Mouse (Mus musculus): ENCODE data around the gene Tmem258. TPM values are rescaled to one million over a fixed set of nuclear protein-coding genes. Genes with fewer than 3 reads are reported as not detected.

Tmem258 gene
- polyA plus RNA-seq, 1 experiment: 146 TPM

DNA sequence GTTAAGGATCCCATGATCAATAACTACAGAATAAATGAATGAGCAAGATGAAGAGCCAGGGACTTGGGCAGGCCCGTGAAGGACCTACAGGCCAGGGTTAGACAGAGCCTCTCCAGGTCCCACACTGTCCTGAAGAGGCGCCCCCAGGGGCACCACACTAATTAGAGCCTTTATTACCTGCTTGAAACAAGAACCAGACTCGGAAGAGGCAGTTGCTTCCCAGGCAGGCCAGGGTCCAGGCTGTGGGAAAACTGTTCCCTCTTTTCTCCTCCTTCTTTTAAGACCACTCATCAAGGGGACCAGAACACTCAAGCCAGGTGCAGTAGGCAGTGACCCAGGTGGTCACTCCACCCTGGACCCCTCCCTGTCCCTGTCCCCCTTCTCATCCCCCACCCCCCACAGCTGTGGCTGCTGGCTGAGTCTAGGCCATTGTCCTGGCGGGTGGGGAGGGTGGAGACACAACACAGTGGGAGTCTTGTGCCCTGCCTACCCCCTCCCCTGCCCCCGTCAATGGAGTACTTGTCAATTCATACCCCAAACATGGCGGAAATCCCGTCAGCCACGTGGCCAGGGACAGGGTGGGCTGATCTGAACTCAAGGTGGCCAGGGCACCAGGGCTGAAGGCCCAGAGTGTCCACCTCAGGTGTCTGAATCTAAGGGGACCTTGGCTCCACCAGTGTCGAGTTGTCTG, 28.7 kb downstream of the Tmem258 start:
- Histone ChIP-seq H3K4me1 (ENCODE audit: control insufficient read depth, insufficient read depth, low read length) (no peaks in the 10 kb centered on the region), H3K27ac (ENCODE audit: insufficient read depth, low read depth, low read length) (no peak overlapping the region), H3K4me3 (ENCODE audit: insufficient read depth, low read length) (no peak overlapping the region)
- TF ChIP-seq CTCF (IDR thresholded peaks at IDR 0.05; ENCODE audit: low read depth, low read length) (no peak), POLR2A (IDR thresholded peaks at IDR 0.05; ENCODE audit: borderline replicate concordance, low read depth, low read length) (no peak)

- Histone ChIP-seq H3K4me3 (ENCODE audit: insufficient read depth, low read length) (no peak overlapping the region), H3K27ac (ENCODE audit: insufficient read depth, low read depth, low read length) (no peak overlapping the region), H3K4me1 (ENCODE audit: control insufficient read depth, insufficient read depth, low read length) (0 out of 2 replicates have a peak, but pooled peaks cover 3% of the 10 kb centered on the region)
- no peak for TF ChIP-seq CTCF (IDR thresholded peaks at IDR 0.05; ENCODE audit: low read depth, low read length)
- TF ChIP-seq POLR2A (IDR thresholded peaks at IDR 0.05; ENCODE audit: borderline replicate concordance, low read depth, low read length): no peak
Observed at GRCm38 (mm10) chr19:10235784-10236565, 32.2 kb downstream of the Tmem258 start.

GRCm38 (mm10) chr19:10238477-10238876, 34.7 kb downstream of the Tmem258 start:
- no peak overlapping the region for H3K4me3 ChIP-seq (ENCODE audit: insufficient read depth, low read length)
- no peak overlapping the region for H3K27ac ChIP-seq (ENCODE audit: insufficient read depth, low read depth, low read length)
- 0 out of 2 replicates have a peak, but pooled peaks cover 3% of the 10 kb centered on the region for H3K4me1 ChIP-seq (ENCODE audit: control insufficient read depth, insufficient read depth, low read length)
- TF ChIP-seq POLR2A (IDR thresholded peaks at IDR 0.05; ENCODE audit: borderline replicate concordance, low read depth, low read length): no peak

DNA sequence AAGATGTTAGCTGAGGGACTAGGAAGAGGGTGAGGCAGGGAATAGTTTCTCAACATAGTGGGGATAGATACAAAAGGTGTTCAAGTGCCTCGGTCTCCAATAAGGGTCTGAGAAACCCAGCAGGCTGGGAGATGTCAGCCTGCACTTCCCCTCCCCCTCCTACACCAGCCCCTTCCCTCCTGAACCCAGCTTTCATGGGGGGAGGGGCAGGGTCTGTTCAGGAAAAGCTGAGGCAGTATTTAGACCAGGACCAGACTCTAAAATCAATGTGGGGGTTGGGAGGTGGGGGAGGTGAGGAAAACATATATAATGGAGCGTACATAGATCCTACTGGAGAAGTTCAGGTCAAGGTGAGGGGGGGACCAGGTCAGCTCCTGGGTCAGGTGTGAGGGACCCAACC, 35.6 kb downstream of the Tmem258 start:
- Histone ChIP-seq H3K27ac (ENCODE audit: insufficient read depth, low read depth, low read length) (no peak overlapping the region), H3K4me1 (ENCODE audit: control insufficient read depth, insufficient read depth, low read length) (0 out of 2 replicates have a peak, but pooled peaks cover 3% of the 10 kb centered on the region), H3K4me3 (ENCODE audit: insufficient read depth, low read length) (no peak overlapping the region)
- no peak for TF ChIP-seq POLR2A (IDR thresholded peaks at IDR 0.05; ENCODE audit: borderline replicate concordance, low read depth, low read length)
- TF ChIP-seq CTCF (IDR thresholded peaks at IDR 0.05; ENCODE audit: low read depth, low read length): no peak

DNA sequence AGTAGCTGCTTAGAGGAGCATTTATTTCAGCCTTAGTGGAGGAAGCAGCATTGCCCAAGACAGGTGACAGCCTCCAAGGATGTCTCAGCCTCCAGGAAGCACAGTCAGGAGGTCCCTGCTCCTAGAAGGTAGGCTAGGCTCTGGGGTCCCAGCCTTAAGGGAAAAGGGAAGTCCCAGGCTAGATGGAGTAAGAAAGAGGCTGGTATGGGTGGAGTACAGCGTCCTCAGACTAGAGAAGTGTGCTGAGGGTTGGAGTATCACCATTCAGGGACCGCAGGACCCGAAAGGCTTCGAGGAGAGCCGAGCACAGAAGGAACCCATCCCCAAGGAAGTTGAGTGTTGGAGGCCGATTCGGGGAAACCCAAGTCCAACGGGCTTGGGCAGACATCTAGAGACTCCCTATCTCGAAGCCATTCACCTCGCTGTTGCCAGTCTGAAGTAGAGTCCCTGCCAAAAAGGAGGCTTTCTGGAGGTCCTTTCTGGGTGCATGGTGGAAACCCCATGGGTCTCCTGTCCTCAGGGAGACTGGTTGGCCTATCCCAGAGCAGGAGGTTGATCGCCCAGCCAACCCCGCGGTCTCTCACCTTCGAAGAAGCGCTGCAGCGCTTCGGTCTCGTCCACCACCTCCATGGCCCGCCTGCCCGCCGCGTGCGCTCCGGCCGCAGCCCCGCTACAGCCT, 36.3 kb downstream of the Tmem258 start:
- Histone ChIP-seq H3K4me3 (ENCODE audit: insufficient read depth, low read length) (peak overlapping the region; percentile 58), H3K27ac (ENCODE audit: insufficient read depth, low read depth, low read length) (no peak overlapping the region), H3K4me1 (ENCODE audit: control insufficient read depth, insufficient read depth, low read length) (0 out of 2 replicates have a peak, but pooled peaks cover 3% of the 10 kb centered on the region)
- no peak for TF ChIP-seq CTCF (IDR thresholded peaks at IDR 0.05; ENCODE audit: low read depth, low read length)
- no peak for TF ChIP-seq POLR2A (IDR thresholded peaks at IDR 0.05; ENCODE audit: borderline replicate concordance, low read depth, low read length)

- TF ChIP-seq CTCF (IDR thresholded peaks at IDR 0.05; ENCODE audit: low read depth, low read length) (peak; percentile 99), POLR2A (IDR thresholded peaks at IDR 0.05; ENCODE audit: borderline replicate concordance, low read depth, low read length) (no peak)
- no peak within 1 kb of the TSS for H3K27ac ChIP-seq (ENCODE audit: insufficient read depth, low read depth, low read length)
- 0 out of 2 replicates have a peak, but pooled peaks cover 3% of the 10 kb centered on the region for H3K4me1 ChIP-seq (ENCODE audit: control insufficient read depth, insufficient read depth, low read length)
- peak within 1 kb of the TSS; percentile 58 for H3K4me3 ChIP-seq (ENCODE audit: insufficient read depth, low read length)
Observed at GRCm38 (mm10) chr19:10240654-10241305, 37.0 kb downstream of the Tmem258 start, which contains the start of gene Myrf. TSS of gene Myrf (minus strand) at chr19:10240748.

DNA sequence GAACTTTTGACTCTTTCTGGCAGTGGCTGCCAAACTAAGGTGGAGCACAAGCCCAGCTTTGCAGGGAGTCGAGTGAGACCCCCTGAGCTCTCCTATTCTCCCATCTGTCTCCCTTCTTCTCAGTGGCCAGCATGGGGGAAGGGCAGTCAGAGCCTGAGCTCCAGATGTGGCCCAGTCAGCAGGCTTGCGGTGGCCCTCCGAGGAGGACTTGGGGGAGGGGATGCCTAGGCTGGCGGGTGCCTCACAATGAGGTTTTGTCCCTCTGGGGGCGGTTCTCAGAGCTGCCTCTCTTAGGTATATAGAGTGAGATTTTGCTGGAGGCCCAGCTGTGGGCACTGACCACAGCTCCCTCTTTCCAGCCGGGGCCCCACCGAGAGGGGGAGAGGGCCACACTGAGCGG, 39.1 kb downstream of the Tmem258 start:
- Histone ChIP-seq H3K4me3 (ENCODE audit: insufficient read depth, low read length) (no peak overlapping the region), H3K4me1 (ENCODE audit: control insufficient read depth, insufficient read depth, low read length) (0 out of 2 replicates have a peak, but pooled peaks cover 3% of the 10 kb centered on the region), H3K27ac (ENCODE audit: insufficient read depth, low read depth, low read length) (no peak overlapping the region)
- TF ChIP-seq CTCF (IDR thresholded peaks at IDR 0.05; ENCODE audit: low read depth, low read length) (no peak), POLR2A (IDR thresholded peaks at IDR 0.05; ENCODE audit: borderline replicate concordance, low read depth, low read length) (no peak)

GRCm38 (mm10) chr19:10244183-10244582, 40.4 kb downstream of the Tmem258 start:
- H3K4me1 ChIP-seq (ENCODE audit: control insufficient read depth, insufficient read depth, low read length): 0 out of 2 replicates have a peak, but pooled peaks cover 3% of the 10 kb centered on the region
- peak; percentile 37 for TF ChIP-seq CTCF (IDR thresholded peaks at IDR 0.05; ENCODE audit: low read depth, low read length)
- TF ChIP-seq POLR2A (IDR thresholded peaks at IDR 0.05; ENCODE audit: borderline replicate concordance, low read depth, low read length): no peak
- H3K27ac ChIP-seq (ENCODE audit: insufficient read depth, low read depth, low read length): no peak overlapping the region
- H3K4me3 ChIP-seq (ENCODE audit: insufficient read depth, low read length): no peak overlapping the region

DNA sequence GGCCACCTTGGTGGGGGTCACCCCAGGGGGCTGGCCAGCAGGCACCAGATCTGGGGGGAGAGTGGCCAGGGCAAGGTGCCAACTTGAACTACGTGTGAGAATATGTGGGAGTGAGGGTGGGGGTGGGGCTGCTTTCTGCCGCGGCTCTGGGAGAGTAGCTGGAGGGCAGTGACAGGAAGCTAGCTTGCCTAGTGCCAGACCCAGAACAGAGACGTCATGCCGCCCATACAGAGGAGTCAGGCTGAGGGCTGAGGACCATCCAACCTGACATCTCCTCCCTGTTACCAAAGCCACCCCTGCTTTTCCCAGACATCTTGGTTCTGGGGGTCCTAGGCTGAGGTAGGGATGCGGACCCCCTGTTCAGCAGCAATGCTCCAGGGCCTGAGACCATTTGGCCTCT, 43.4 kb downstream of the Tmem258 start:
- H3K4me1 ChIP-seq (ENCODE audit: control insufficient read depth, insufficient read depth, low read length): no peaks in the 10 kb centered on the region
- TF ChIP-seq POLR2A (IDR thresholded peaks at IDR 0.05; ENCODE audit: borderline replicate concordance, low read depth, low read length): no peak
- TF ChIP-seq CTCF (IDR thresholded peaks at IDR 0.05; ENCODE audit: low read depth, low read length): no peak
- no peak overlapping the region for H3K4me3 ChIP-seq (ENCODE audit: insufficient read depth, low read length)

More for the DNA sequence above, 43.4 kb downstream of the Tmem258 start:
- H3K27ac ChIP-seq (ENCODE audit: insufficient read depth, low read depth, low read length): no peak overlapping the region

Data from bone marrow macrophage, adult 2 months (primary cell).